Mouse (Mus musculus) erythroblast, embryonic 14.5 days (primary cell): ENCODE measurements around the gene 4930404H24Rik.

Experiments
- GATA1 ChIP-seq: IDR thresholded peaks from 2 replicates; pipeline ENCODE4 v1.6.1; 2012; ENCODE audit warnings: low read length, inconsistent platforms, mixed read lengths
- TAL1 ChIP-seq: IDR thresholded peaks from 3 replicates; pipeline ENCODE4 v1.6.1; 2012; ENCODE audit warnings: low read length, inconsistent platforms, mixed read lengths

GRCm38 (mm10) chr2:153458022-153458441 is 34.6 kb upstream of the 4930404H24Rik start:
- TF ChIP-seq TAL1 (no peak), GATA1 (no peak)
